ENCODE assay signal across 32 mouse cellular contexts in the genomic region with DNA sequence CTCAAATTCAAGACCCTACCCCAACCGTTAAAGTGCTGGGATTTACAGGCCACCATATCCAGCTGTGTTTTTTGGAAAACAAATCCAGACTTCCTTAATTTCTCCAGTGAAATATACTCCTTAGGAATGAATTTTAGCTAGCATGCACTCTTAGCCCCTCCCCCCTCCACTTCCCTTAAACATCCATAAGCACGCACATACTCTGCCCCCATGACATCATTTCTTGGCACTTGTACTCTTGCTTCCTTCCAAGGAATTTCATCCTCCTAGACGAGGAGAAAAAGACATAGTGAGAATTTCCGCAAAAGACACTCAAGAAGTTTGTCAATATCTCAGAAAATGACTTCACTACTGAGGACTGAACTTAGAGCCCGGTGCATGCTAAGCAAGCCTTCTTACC. TPM values are rescaled to one million over a fixed set of nuclear protein-coding genes. Genes with fewer than 3 reads are reported as not detected.
A peak's percentile ranks its signal among the peaks of the same experiment; 100 is the strongest.
DNase-seq lines count a peak whose midpoint lies in the region; ATAC-seq and TF ChIP-seq lines count a peak whose summit lies in the region.
"Had no signal": no experiment of that assay in that cellular context is flagged by ENCODE, and none has a peak within 500 bp of the region (broad histone marks: within the 10 kb centered on the region; RNA-seq: fewer than 3 reads in every experiment).

No protein-coding gene starts in this region.

- H3K9me3 ChIP-seq in forebrain, embryonic 14.5 days (replicated peaks; ENCODE audit: control insufficient read depth, low read length) = no peaks in the 10 kb centered on the region
- no peaks in the 10 kb centered on the region for H3K9me3 ChIP-seq in forebrain, embryonic 15.5 days
- H3K9me3 ChIP-seq in intestine, embryonic 15.5 days = no peaks in the 10 kb centered on the region
- no peaks in the 10 kb centered on the region for H3K9me3 ChIP-seq in intestine, postnatal 0 days (ENCODE audit: control insufficient read depth)
- H3K9me3 ChIP-seq in lung, embryonic 16.5 days (ENCODE audit: control insufficient read depth, low read length) = no peaks in the 10 kb centered on the region
- H3K9me3 ChIP-seq in limb, embryonic 14.5 days (ENCODE audit: control insufficient read depth, low read length) = no peaks in the 10 kb centered on the region
- H3K9me3 ChIP-seq: forebrain, embryonic 13.5 days; G1E; midbrain, embryonic 13.5 days had no signal

- H3K27me3 ChIP-seq in forebrain, embryonic 14.5 days (replicated peaks; ENCODE audit: control insufficient read depth, insufficient read depth, low read length) = no peaks in the 10 kb centered on the region
- no peaks in the 10 kb centered on the region for H3K27me3 ChIP-seq in forebrain, embryonic 15.5 days
- H3K27me3 ChIP-seq in intestine, embryonic 15.5 days (replicated peaks) = no peaks in the 10 kb centered on the region
- H3K27me3 ChIP-seq in intestine, postnatal 0 days (replicated peaks; ENCODE audit: control insufficient read depth, insufficient read depth, low read length) = no peaks in the 10 kb centered on the region
- H3K27me3 ChIP-seq in lung, embryonic 16.5 days (ENCODE audit: control insufficient read depth, insufficient read depth, low read depth, low read length) = no peaks in the 10 kb centered on the region
- no peaks in the 10 kb centered on the region for H3K27me3 ChIP-seq in limb, embryonic 14.5 days (ENCODE audit: control insufficient read depth, insufficient read depth, low read length)
- H3K27me3 ChIP-seq: forebrain, embryonic 13.5 days; midbrain, embryonic 13.5 days had no signal

- no peak overlapping the region for H3K9ac ChIP-seq in forebrain, embryonic 14.5 days (ENCODE audit: low read length)
- H3K9ac ChIP-seq in forebrain, embryonic 15.5 days (replicated peaks) = no peak overlapping the region
- H3K9ac ChIP-seq in intestine, embryonic 15.5 days = no peak overlapping the region
- H3K9ac ChIP-seq in intestine, postnatal 0 days (ENCODE audit: low read depth, low read length) = no peak overlapping the region
- H3K9ac ChIP-seq in lung, embryonic 16.5 days (ENCODE audit: low read length) = no peak overlapping the region
- H3K9ac ChIP-seq in limb, embryonic 14.5 days (ENCODE audit: low read depth, low read length, severe bottlenecking) = no peak overlapping the region
- H3K9ac ChIP-seq: forebrain, embryonic 13.5 days; hindbrain, embryonic 14.5 days; midbrain, embryonic 13.5 days had no signal

- TF ChIP-seq CTCF in intestine, postnatal 0 days (IDR thresholded peaks at IDR 0.05; ENCODE audit: low read depth) = no peak

- no peak for ATAC-seq in forebrain, embryonic 14.5 days
- ATAC-seq in forebrain, embryonic 15.5 days (replicated peaks) = no peak
- ATAC-seq in intestine, embryonic 15.5 days = 0 out of 2 replicates have a peak, but pooled peaks have one; percentile 53
- no peak for ATAC-seq in intestine, postnatal 0 days
- peak; percentile 76; the same call in 1 of the 2 replicates for ATAC-seq in lung, embryonic 16.5 days (ENCODE audit: low read depth)
- no peak; the same call in 1 of the 2 replicates for ATAC-seq in limb, embryonic 14.5 days (ENCODE audit: low FRiP score, low read depth)
- ATAC-seq: forebrain, embryonic 13.5 days; midbrain, embryonic 13.5 days had no signal

- H3K4me2 ChIP-seq in forebrain, embryonic 14.5 days (ENCODE audit: low read length) = no peak overlapping the region
- no peak overlapping the region for H3K4me2 ChIP-seq in forebrain, embryonic 15.5 days (replicated peaks)
- H3K4me2 ChIP-seq in intestine, embryonic 15.5 days (replicated peaks) = no peak overlapping the region
- no peak overlapping the region for H3K4me2 ChIP-seq in intestine, postnatal 0 days (replicated peaks; ENCODE audit: low read depth)
- H3K4me2 ChIP-seq in lung, embryonic 16.5 days (ENCODE audit: low read depth, low read length) = no peak overlapping the region
- H3K4me2 ChIP-seq in limb, embryonic 14.5 days (replicated peaks; ENCODE audit: low read depth, low read length, severe bottlenecking) = no peak overlapping the region
- H3K4me2 ChIP-seq: forebrain, embryonic 13.5 days; hindbrain, embryonic 14.5 days; liver, embryonic 11.5 days; midbrain, embryonic 13.5 days had no signal

- no peak overlapping the region for H3K27ac ChIP-seq in forebrain, embryonic 14.5 days (ENCODE audit: low read depth, low read length)
- H3K27ac ChIP-seq in forebrain, embryonic 15.5 days (replicated peaks) = no peak overlapping the region
- no peak overlapping the region for H3K27ac ChIP-seq in intestine, embryonic 15.5 days
- no peak overlapping the region for H3K27ac ChIP-seq in intestine, postnatal 0 days (ENCODE audit: low read depth, low read length)
- H3K27ac ChIP-seq in lung, embryonic 16.5 days (ENCODE audit: low read length) = peak overlapping the region; percentile 46; the same call in 1 of the 2 replicates
- no peak overlapping the region for H3K27ac ChIP-seq in limb, embryonic 14.5 days (replicated peaks; ENCODE audit: low read depth, low read length)
- H3K27ac ChIP-seq: forebrain, embryonic 13.5 days; hindbrain, embryonic 14.5 days; macrophage; midbrain, embryonic 13.5 days had no signal

- TF ChIP-seq POLR2A in limb, embryonic 14.5 days (IDR thresholded peaks at IDR 0.05; ENCODE audit: borderline replicate concordance, extremely low read depth, insufficient read depth, insufficient read length) = no peak

- DNase-seq in forebrain, embryonic 14.5 days (ENCODE audit: low spot score) = peak; percentile 7
- no peak for DNase-seq in lung, postnatal 10 days
- peak; percentile 65 for DNase-seq in limb, embryonic 14.5 days (ENCODE audit: low spot score)
- no peak for DNase-seq in cerebellum, adult 9-10 months
- DNase-seq: adrenal gland, postnatal 14 days; cerebellum, adult 11-12 months; cerebellum, postnatal 14 days; gastrocnemius, postnatal 25 days; heart, adult 11 months; kidney, adult 2 months; layer of hippocampus, postnatal 36 days; left cerebral cortex, postnatal 4 days; thymus, postnatal 14 days had no signal

- WGBS in forebrain, embryonic 14.5 days = 88% methylated on average over 5 of the region's 5 CpGs
- WGBS in forebrain, embryonic 15.5 days = 79% methylated on average over 5 of the region's 5 CpGs
- 66% methylated on average over 5 of the region's 5 CpGs for WGBS in intestine, embryonic 15.5 days
- WGBS in intestine, postnatal 0 days = 67% methylated on average over 5 of the region's 5 CpGs
- WGBS in lung, embryonic 16.5 days = 38% methylated on average over 5 of the region's 5 CpGs
- 66% methylated on average over 5 of the region's 5 CpGs for WGBS in limb, embryonic 14.5 days

- no peaks in the 10 kb centered on the region for H3K4me1 ChIP-seq in forebrain, embryonic 14.5 days (ENCODE audit: control insufficient read depth, insufficient read depth, low read length)
- no peaks in the 10 kb centered on the region for H3K4me1 ChIP-seq in forebrain, embryonic 15.5 days
- no peaks in the 10 kb centered on the region for H3K4me1 ChIP-seq in intestine, embryonic 15.5 days (replicated peaks)
- H3K4me1 ChIP-seq in intestine, postnatal 0 days (replicated peaks; ENCODE audit: control insufficient read depth, insufficient read depth, low read length) = no peaks in the 10 kb centered on the region
- H3K4me1 ChIP-seq in lung, embryonic 16.5 days (replicated peaks; ENCODE audit: control insufficient read depth, insufficient read depth, low read length) = no peaks in the 10 kb centered on the region
- H3K4me1 ChIP-seq in limb, embryonic 14.5 days (ENCODE audit: control insufficient read depth, insufficient read depth, low read length) = no peaks in the 10 kb centered on the region
- H3K4me1 ChIP-seq: forebrain, embryonic 13.5 days had no signal

- no peaks in the 10 kb centered on the region for H3K36me3 ChIP-seq in forebrain, embryonic 14.5 days (ENCODE audit: control insufficient read depth, insufficient read depth, low read length)
- no peaks in the 10 kb centered on the region for H3K36me3 ChIP-seq in forebrain, embryonic 15.5 days
- no peaks in the 10 kb centered on the region for H3K36me3 ChIP-seq in intestine, embryonic 15.5 days
- H3K36me3 ChIP-seq in intestine, postnatal 0 days (ENCODE audit: control insufficient read depth, insufficient read depth) = no peaks in the 10 kb centered on the region
- no peaks in the 10 kb centered on the region for H3K36me3 ChIP-seq in lung, embryonic 16.5 days (ENCODE audit: control insufficient read depth, insufficient read depth, low read length)
- H3K36me3 ChIP-seq in limb, embryonic 14.5 days (ENCODE audit: control insufficient read depth, insufficient read depth, low read length) = no peaks in the 10 kb centered on the region
- H3K36me3 ChIP-seq: G1E; midbrain, embryonic 13.5 days had no signal

- no peak overlapping the region for H3K4me3 ChIP-seq in forebrain, embryonic 14.5 days (ENCODE audit: low read depth, low read length)
- H3K4me3 ChIP-seq in forebrain, embryonic 15.5 days = no peak overlapping the region
- no peak overlapping the region for H3K4me3 ChIP-seq in intestine, embryonic 15.5 days (replicated peaks)
- H3K4me3 ChIP-seq in intestine, postnatal 0 days (ENCODE audit: low read depth, low read length) = no peak overlapping the region
- H3K4me3 ChIP-seq in lung, embryonic 16.5 days (ENCODE audit: low read length) = no peak overlapping the region
- H3K4me3 ChIP-seq in limb, embryonic 14.5 days (replicated peaks; ENCODE audit: low read length) = no peak overlapping the region
- H3K4me3 ChIP-seq: forebrain, embryonic 13.5 days; midbrain, embryonic 13.5 days had no signal

RNA-seq across cellular contexts. Expression of gene Fam122c, which starts 14.7 kb away (rescaled TPM):
- polyA plus RNA-seq in forebrain, embryonic 14.5 days (2014; fragmentation: Nextera tagmentation; extraction: Ambion mirVana) = not detected in 2 replicates
- not detected in 2 replicates for polyA plus RNA-seq in forebrain, embryonic 15.5 days (2015; fragmentation: Nextera tagmentation; extraction: Ambion mirVana)
- not detected in 2 replicates for polyA plus RNA-seq in intestine, embryonic 15.5 days (2015; fragmentation: Nextera tagmentation; extraction: Ambion mirVana)
- polyA plus RNA-seq in intestine, postnatal 0 days (2015; fragmentation: Nextera tagmentation; extraction: Ambion mirVana) = not detected in 2 replicates
- polyA plus RNA-seq in lung, embryonic 16.5 days (2015; fragmentation: Nextera tagmentation; extraction: Ambion mirVana) = not detected in 2 replicates
- not detected in 2 replicates for polyA plus RNA-seq in limb, embryonic 14.5 days (2012; rRNA removed)
- polyA plus RNA-seq in limb, embryonic 14.5 days (2014; fragmentation: Nextera tagmentation; extraction: Ambion mirVana) = not detected in 2 replicates
- polyA plus RNA-seq: cortical plate, adult 2 months; forebrain, embryonic 13.5 days; frontal cortex, adult 2 months; G1E; heart, embryonic 14.5 days; hindbrain, embryonic 14.5 days; kidney, adult 2 months; kidney, embryonic 16.5 days; large intestine, adult 2 months; liver, embryonic 11.5 days; liver, embryonic 16.5 days; macrophage; midbrain, embryonic 13.5 days; neural tube, embryonic 14.5 days; stomach, embryonic 14.5 days; urinary bladder, adult 2 months had no signal

RNA-seq across cellular contexts. Expression of gene Fam122b, which starts 18.3 kb away (rescaled TPM):
- 4.1 and 5.2 TPM in 2 replicates for polyA plus RNA-seq in forebrain, embryonic 14.5 days (2014; fragmentation: Nextera tagmentation; extraction: Ambion mirVana)
- polyA plus RNA-seq in forebrain, embryonic 15.5 days (2015; fragmentation: Nextera tagmentation; extraction: Ambion mirVana) = 3.7 and 4.3 TPM in 2 replicates
- polyA plus RNA-seq in intestine, embryonic 15.5 days (2015; fragmentation: Nextera tagmentation; extraction: Ambion mirVana) = 7.8 and 9.3 TPM in 2 replicates
- 3.5 and 4.2 TPM in 2 replicates for polyA plus RNA-seq in intestine, postnatal 0 days (2015; fragmentation: Nextera tagmentation; extraction: Ambion mirVana)
- 13.6 and 15.7 TPM in 2 replicates for polyA plus RNA-seq in lung, embryonic 16.5 days (2015; fragmentation: Nextera tagmentation; extraction: Ambion mirVana)
- polyA plus RNA-seq in limb, embryonic 14.5 days (2012; rRNA removed) = 19.3 and 19.9 TPM in 2 replicates
- 15.3 and 15.9 TPM in 2 replicates for polyA plus RNA-seq in limb, embryonic 14.5 days (2014; fragmentation: Nextera tagmentation; extraction: Ambion mirVana)

RNA-seq across cellular contexts. Expression of gene Plac1, which starts 48.0 kb away (rescaled TPM):
- 0.71 TPM in 1 of 2 replicates, not detected in the other for polyA plus RNA-seq in forebrain, embryonic 14.5 days (2014; fragmentation: Nextera tagmentation; extraction: Ambion mirVana)
- 0.34 and 0.64 TPM in 2 replicates for polyA plus RNA-seq in forebrain, embryonic 15.5 days (2015; fragmentation: Nextera tagmentation; extraction: Ambion mirVana)
- 4.0 and 4.6 TPM in 2 replicates for polyA plus RNA-seq in intestine, embryonic 15.5 days (2015; fragmentation: Nextera tagmentation; extraction: Ambion mirVana)
- 0.54 and 0.93 TPM in 2 replicates for polyA plus RNA-seq in intestine, postnatal 0 days (2015; fragmentation: Nextera tagmentation; extraction: Ambion mirVana)
- 19.5 and 21.1 TPM in 2 replicates for polyA plus RNA-seq in lung, embryonic 16.5 days (2015; fragmentation: Nextera tagmentation; extraction: Ambion mirVana)
- 12.6 and 18.4 TPM in 2 replicates for polyA plus RNA-seq in limb, embryonic 14.5 days (2012; rRNA removed)
- 12.5 and 14.0 TPM in 2 replicates for polyA plus RNA-seq in limb, embryonic 14.5 days (2014; fragmentation: Nextera tagmentation; extraction: Ambion mirVana)
- polyA plus RNA-seq: cortical plate, adult 2 months; G1E; kidney, adult 2 months; large intestine, adult 2 months; macrophage; neural tube, embryonic 14.5 days; urinary bladder, adult 2 months had no signal

Comparison
In these comparisons a context has a peak if more than half of its experiments do, and no peak if none do; other contexts are left out.
1. ATAC-seq: peak in intestine, embryonic 15.5 days (single experiment) and lung, embryonic 16.5 days (single experiment); none in forebrain, embryonic 14.5 days (single experiment), forebrain, embryonic 15.5 days (single experiment), intestine, postnatal 0 days (single experiment) and limb, embryonic 14.5 days (single experiment).
2. DNase-seq: peak in forebrain, embryonic 14.5 days (single experiment) and limb, embryonic 14.5 days (single experiment); none in lung, postnatal 10 days (single experiment) and cerebellum, adult 9-10 months (single experiment).